Mouse (Mus musculus): Measurements from ENCODE around the gene Cplx1.

DNA sequence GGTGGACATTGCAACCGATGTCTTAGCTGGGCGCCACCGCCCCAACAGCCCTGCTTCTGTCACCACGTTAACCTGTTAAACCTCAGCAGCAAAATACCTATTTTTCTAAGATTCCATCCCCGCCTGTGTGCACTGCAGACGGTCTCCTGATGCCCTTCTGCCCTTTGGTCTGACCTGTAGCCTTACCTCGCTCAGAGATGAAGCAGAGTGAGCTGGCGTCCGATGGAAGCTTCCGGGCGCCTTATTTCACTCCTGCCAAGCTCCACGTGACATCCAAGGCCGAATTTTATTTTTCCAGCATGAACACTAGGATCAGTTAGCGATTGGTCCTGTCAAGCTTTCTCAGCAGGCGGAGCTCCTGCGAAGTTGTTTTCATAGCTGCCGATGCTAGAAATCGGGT lies 47.5 kb downstream of the Cplx1 start:
- TF ChIP-seq TAL1 (IDR thresholded peaks at IDR 0.05; ENCODE audit: low read length): no peak
- TF ChIP-seq GATA1 (IDR thresholded peaks at IDR 0.05; ENCODE audit: low read length): no peak
